Mouse (Mus musculus) megakaryocyte, embryonic 14.5 days (primary cell): Measurements from ENCODE around the gene Tmem198.

Experiments used
- FLI1 ChIP-seq: IDR thresholded peaks from 2 replicates; pipeline ENCODE4 v1.6.1; 2012; ENCODE audit warnings: low read length, inconsistent platforms, mixed read lengths
- GATA1 ChIP-seq: IDR thresholded peaks from 3 replicates; pipeline ENCODE4 v1.6.1; 2012; ENCODE audit warnings: mixed read lengths, low read length, inconsistent platforms, borderline replicate concordance

GRCm38 (mm10) chr1:75478497-75478896 lies 835 bp upstream of the Tmem198 start:
- TF ChIP-seq FLI1 = no peak
- TF ChIP-seq GATA1 = no peak
